Mouse (Mus musculus): Measurements from ENCODE around the gene Arhgdib. TPM values are rescaled to one million over a fixed set of nuclear protein-coding genes. Genes with fewer than 3 reads are reported as not detected.

Gene Arhgdib
- total RNA-seq, 2 experiments from 2014 or later: 10.4 to 11.7 TPM

GRCm38 (mm10) chr6:136922080-136922479, 19.6 kb downstream of the Arhgdib start, which contains the start of gene Erp27:
Gene Erp27 (minus strand): TSS chr6:136922180.
- no peak for DNase-seq (ENCODE audit: low spot score in 2 of 2)

DNA sequence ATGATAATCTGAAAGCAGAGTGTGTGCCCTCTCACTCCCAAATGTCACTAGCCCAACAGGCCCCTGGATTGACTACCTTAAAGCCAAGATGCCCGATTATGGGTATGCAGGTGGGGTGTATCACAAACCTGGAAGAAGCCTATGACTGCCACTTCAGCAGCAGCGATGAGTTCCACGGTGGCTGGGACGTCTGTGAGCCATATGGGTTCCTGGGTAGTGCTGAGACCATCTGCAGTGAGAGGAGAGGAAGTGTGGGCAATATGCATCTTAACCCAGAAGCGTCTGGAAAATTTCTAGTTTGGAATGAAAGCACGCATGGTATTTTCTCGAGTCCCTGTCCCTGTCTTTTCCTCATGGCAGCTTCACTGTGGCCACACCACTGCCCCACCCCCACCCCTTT, 20.1 kb downstream of the Arhgdib start:
- DNase-seq (ENCODE audit: low spot score in 2 of 2): peak; percentile 19 to 53

DNA sequence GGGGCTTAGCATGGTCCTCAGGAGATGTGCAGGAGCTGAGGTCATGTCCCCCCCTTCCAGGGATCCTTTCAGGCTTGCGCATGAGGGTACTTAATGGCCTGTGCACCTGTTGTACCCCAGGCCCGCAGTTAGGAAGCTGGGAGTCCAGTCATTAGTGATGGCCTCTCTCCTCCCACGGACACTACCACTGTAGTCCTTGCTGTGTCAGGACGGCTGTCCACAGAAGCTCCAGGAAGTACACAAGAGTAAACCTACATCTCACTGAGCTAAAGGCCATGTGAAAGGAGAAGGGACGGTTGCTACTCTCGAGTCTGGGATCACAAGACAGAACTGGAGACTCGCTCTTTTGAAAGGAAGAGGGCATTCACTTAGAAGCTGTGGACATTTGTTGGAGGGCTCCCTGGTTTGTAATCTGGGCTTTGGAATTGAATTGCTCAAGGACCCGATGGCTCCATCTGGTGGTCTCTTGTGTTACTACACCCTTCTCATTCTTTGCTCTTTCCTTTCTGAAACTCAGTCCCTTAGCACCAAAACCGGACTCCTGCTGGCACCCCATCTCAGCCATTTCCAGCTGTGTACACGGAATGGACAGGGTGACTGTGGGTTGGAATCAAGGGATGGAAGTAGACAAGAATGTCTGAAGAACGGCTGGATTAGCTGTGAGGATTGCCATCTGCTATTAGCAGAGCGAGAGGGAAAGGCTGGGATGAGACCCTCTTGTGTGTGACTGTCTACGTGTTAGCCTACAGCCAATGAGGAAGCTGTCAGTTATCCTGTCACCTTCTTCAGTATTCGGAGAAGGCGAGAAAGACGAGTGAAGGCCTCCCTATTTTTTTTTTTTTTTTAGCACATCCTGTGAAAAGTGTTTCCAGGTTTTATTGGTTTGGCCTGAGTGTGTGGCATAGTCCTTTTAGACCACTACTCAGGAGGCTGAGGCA, 21.1 kb downstream of the Arhgdib start:
- peak; percentile 63 to 91 for DNase-seq (ENCODE audit: low spot score in 2 of 2)

GRCm38 (mm10) chr6:136917885-136918284, 23.8 kb downstream of the Arhgdib start:
- no peak for DNase-seq (ENCODE audit: low spot score in 2 of 2)

DNA sequence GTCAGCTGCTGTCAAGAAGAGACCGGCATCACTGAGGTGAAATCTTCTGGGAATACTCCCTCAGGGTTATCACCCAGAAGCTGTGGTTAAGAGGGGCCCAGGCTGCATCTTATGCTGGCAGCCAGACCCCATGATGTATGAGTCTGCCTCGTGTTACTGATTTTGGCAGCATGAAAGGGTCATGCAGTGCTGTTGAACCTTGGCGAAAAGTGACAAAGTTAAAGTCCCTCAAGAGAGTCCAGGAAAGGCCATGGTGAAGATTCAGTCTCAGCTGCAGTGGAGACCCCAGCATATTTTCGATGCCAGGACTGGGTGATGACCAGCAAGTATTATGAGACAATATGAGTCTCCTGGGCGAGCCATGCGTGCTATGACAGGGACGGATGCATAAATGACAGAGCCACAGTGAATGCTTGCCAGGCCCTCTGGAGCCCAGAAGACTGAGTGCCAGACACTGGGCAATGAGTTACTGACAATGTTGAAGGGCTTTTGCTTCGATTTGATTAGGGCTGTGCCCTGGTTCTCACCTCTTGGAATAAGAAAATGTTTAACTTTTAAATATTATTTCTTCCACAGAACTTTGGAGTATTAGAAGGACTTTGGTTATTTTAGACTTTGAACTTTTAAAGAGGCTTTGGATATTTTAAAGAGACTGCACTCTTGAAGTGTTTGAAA, 25.8 kb downstream of the Arhgdib start:
- DNase-seq (ENCODE audit: low spot score in 2 of 2): no peak

GRCm38 (mm10) chr6:136914234-136914633, 27.5 kb downstream of the Arhgdib start:
- no peak for DNase-seq (ENCODE audit: low spot score in 2 of 2)

GRCm38 (mm10) chr6:136913384-136914126, 28.1 kb downstream of the Arhgdib start:
- DNase-seq (ENCODE audit: low spot score in 2 of 2): peak in 1 of 2 experiments; percentile 14

GRCm38 (mm10) chr6:136912751-136913265, 28.9 kb downstream of the Arhgdib start:
- DNase-seq (ENCODE audit: low spot score in 2 of 2): no peak

DNA sequence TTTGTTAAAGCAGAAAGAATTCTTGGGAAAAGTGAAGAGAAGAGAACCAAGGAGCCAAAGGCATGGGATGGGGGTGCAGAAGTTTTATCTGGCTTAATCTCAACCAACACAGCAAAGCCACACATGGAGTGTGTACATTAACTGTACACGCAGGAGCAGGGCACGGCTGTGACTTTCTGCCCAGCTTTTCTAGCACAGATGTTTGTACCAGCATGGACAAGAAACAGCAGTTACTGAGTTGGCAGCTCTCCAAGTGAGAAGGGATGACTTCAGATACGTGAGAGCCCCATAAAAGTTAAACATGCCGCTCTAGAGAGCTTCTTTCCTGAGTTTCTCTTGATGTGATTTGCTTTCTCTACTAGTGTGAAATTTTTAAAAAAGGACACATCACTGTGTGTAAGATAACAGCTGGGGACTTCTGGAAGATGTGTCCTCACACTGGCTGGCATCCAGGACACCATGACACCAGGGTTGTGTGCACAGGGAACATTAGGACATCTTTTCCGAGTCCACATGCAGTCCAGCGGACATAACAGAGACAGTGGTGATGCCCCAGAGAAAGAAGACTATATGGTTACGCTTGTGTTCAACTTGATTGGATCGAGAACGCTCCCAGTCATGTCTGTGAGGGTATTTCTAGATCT, 31.3 kb downstream of the Arhgdib start:
- no peak for DNase-seq (ENCODE audit: low spot score in 2 of 2)

GRCm38 (mm10) chr6:136906937-136907293, 34.8 kb downstream of the Arhgdib start:
- no peak for DNase-seq (ENCODE audit: low spot score in 2 of 2)

GRCm38 (mm10) chr6:136906283-136906936, 35.3 kb downstream of the Arhgdib start:
- no peak for DNase-seq (ENCODE audit: low spot score in 2 of 2)

DNA sequence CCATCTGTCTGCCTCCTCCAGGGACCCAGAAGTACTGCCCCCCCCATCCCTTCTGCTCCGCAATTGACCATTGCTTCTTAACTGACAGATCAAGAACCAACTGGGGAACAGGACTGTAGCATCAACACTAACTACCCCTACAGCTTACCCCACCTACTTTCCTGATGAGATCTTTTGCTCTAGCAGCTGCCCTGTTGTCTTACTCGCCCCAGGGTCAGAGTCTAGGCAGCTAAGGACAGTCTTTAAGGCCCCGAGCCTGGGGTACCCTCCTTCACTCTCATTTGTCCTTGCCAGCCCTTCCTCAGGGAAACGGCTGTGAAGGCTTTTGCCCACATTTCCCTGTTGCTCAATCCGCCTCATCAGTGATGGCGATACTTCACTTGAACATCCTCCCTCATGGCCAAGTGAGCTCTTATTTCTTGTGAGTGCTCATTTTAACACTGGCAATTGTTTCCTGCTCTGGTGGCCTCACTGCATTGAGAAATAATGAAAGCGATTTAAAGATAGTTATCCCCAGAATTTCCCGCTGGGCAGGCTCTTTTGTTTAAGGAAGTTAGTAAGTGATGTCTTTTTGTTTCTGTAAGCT, 37.7 kb downstream of the Arhgdib start:
- DNase-seq (ENCODE audit: low spot score in 2 of 2): no peak

GRCm38 (mm10) chr6:136902527-136902926, 39.2 kb downstream of the Arhgdib start:
- DNase-seq (ENCODE audit: low spot score in 2 of 2): no peak

DNA sequence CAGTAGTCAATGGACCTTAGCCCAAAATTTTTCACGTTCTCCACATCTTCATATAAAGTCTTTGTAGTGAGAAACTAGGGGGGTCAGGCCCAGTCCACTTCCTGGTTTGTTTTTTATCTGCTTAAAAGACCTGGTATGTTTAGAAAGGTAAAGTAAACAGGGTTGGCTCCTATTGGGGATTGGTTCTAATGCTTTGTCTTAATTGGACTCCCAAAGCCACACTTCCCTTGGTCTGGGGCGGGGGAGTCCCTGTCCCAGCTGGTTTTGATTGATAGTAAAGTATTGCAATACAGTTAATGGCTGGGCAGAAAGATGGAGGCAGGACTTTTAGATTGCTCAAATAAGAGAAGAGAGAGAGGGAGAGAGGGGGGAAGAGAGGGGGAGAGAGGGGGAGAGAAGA, 40.7 kb downstream of the Arhgdib start:
- no peak for DNase-seq (ENCODE audit: low spot score in 2 of 2)

- no peak for DNase-seq (ENCODE audit: low spot score in 2 of 2)
These were observed 41.2 kb downstream of the Arhgdib start for GRCm38 (mm10) chr6:136900369-136901009.

- no peak for DNase-seq (ENCODE audit: low spot score in 2 of 2)
These were observed 42.7 kb downstream of the Arhgdib start for GRCm38 (mm10) chr6:136898954-136899353.

DNA sequence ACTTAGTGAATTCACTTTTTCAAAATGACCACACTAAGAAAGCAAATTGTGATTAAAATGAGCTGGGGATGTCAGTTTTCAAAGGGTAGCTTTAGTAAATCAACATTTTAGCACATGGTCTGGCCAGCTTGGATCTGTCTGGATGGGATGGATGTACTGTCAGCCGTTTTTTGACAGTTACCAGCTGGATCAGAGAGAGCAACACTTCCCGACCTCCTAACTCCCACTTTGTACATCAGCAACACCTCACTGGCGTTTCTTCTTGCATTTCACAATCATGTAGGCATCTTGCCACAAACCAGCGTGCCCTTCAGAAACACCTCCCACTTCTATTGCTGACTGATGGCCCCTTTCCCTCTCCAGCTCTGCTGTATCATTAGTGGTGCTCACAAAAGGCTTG, 43.5 kb downstream of the Arhgdib start:
- no peak for DNase-seq (ENCODE audit: low spot score in 2 of 2)

DNA sequence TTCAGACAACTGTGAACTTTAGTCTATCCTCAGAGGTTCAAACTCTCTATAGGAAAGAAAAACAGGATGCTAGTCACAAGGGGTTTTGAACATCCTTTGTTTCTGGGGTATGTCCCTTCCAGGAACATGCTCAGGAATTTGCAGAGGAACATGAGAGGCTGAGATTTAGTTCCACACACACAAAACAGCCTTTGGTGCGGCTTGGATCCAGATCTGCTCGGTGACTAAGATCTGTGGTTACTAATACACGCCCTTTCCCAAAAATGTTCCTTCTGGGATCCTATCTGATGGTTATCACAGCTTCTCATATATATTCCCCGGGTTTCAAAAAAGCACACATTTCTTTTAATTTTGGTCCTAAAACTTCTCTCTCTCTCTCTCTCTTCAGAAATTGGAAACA, 43.9 kb downstream of the Arhgdib start:
- DNase-seq (ENCODE audit: low spot score in 2 of 2): no peak

- no peak for DNase-seq (ENCODE audit: low spot score in 2 of 2)
These were observed 47.0 kb downstream of the Arhgdib start for GRCm38 (mm10) chr6:136894532-136895339.

Data from layer of hippocampus, adult 18-20 months (tissue).